Mouse (Mus musculus) limb, embryonic 11.5 days (tissue): ENCODE results near the gene Ly6g5c. TPM values are rescaled to one million over a fixed set of nuclear protein-coding genes. Genes with fewer than 3 reads are reported as not detected.

Source experiments
- ATAC-seq: fragments of 200-750 bp; cut with Nextera tagmentation; 2 replicates; pipeline ENCODE4 v1.8.0; 2017; ENCODE audit warnings: low read depth; ENCODE audit not compliant: insufficient number of reproducible peaks, low FRiP score, low TSS enrichment
- DNase-seq: peaks from one replicate; pipeline ENCODE4 v3.0.0-alpha.2; 2015; ENCODE audit warnings: low spot score
- H3K27ac ChIP-seq: fragments of 300-500 bp; sonication (generic); replicated peaks from 2 replicates; pipeline ENCODE4 v1.5.1; 2014; ENCODE audit warnings: low read depth, mild to moderate bottlenecking, low read length
- H3K27me3 ChIP-seq: fragments of 300-500 bp; sonication (generic); 2 replicates; pipeline ENCODE4 v1.6.1; 2014; ENCODE audit warnings: mild to moderate bottlenecking, low read length, mixed read lengths; ENCODE audit not compliant: control insufficient read depth, insufficient read depth
- H3K36me3 ChIP-seq: fragments of 300-500 bp; sonication (generic); 2 replicates; pipeline ENCODE4 v1.6.1; 2014; ENCODE audit warnings: mild to moderate bottlenecking, low read length, moderate library complexity, mixed read lengths; ENCODE audit not compliant: control insufficient read depth, insufficient read depth
- H3K4me1 ChIP-seq: fragments of 300-500 bp; sonication (generic); 2 replicates; pipeline ENCODE4 v1.6.1; 2014; ENCODE audit warnings: low read length, mixed read lengths; ENCODE audit not compliant: control insufficient read depth, insufficient read depth
- H3K4me2 ChIP-seq: fragments of 300-500 bp; sonication (generic); 2 replicates; pipeline ENCODE4 v1.6.1; 2014; ENCODE audit warnings: low read depth, mild to moderate bottlenecking, moderate library complexity; ENCODE audit not compliant: severe bottlenecking
- H3K4me3 ChIP-seq: fragments of 300-500 bp; sonication (generic); 2 replicates; pipeline ENCODE4 v1.5.1; 2014; ENCODE audit warnings: low read depth, low read length
- H3K9ac ChIP-seq: fragments of 300-500 bp; sonication (generic); 2 replicates; pipeline ENCODE4 v1.6.1; 2014; ENCODE audit warnings: mild to moderate bottlenecking, low read length
- H3K9me3 ChIP-seq: fragments of 300-500 bp; sonication (generic); 2 replicates; pipeline ENCODE4 v1.6.1; 2016; ENCODE audit warnings: low read length; ENCODE audit not compliant: control insufficient read depth
- WGBS: fragments of 180-500 bp; shearing (Covaris S2); extraction: QIAGEN DNeasy Blood & Tissue Kit; methylation state at CpG from one replicate; pipeline ENCODE4 v1.1.7; 2014; 5-methylcytosine and 5-hydroxymethylcytosine counted together
- polyA plus RNA-seq: library from polyadenylated mRNA; unstranded; fragments of >200 nt; fragmentation: Nextera tagmentation; extraction: Ambion mirVana; gene quantifications from 2 replicates; pipeline ENCODE4 v1.2.1, GENCODE M21; 2014

The Ly6g5c gene
- polyA plus RNA-seq, 1 experiment from 2014 or later = not detected

DNA sequence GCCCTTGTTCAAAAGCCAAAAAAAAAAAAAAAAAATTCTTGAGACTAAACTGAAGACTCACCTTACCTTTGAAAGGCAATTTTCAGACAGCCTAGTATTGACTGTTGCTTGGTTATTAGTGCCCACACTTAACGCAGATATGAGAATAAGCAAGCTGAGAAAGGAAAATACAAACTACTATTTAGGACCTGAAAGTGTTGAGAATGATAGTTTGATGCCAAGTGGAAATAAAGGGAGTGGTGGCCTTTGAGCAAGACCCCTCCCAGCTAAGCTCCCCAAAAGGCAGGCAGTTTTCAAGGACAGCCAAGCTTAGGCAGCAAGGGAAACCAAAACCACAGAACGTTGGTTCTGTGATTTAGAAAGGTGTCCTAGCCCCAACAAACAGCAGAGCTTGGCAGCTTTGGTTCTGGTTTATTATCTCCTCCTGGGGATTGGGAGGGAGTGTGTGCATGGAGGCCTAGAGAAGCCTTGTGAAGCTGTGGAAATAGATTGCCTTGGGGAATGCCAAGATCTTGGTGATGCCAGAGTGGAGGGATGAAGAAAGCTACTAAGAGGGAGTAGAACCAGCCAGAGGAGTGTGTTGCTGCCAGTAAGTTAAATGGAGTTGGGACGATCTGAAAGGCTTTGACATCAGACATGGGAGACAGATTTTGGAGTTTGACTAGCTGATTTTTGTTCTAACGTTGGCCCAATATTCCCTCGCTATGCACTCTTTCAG is 40.0 kb downstream of the Ly6g5c start:
- H3K4me1 ChIP-seq = no peaks in the 10 kb centered on the region
- H3K27me3 ChIP-seq = no peaks in the 10 kb centered on the region
- ATAC-seq (no peak), DNase-seq (no peak)
- no peaks in the 10 kb centered on the region; the same call in 1 of the 2 replicates for H3K9me3 ChIP-seq
- H3K4me2 ChIP-seq = no peak overlapping the region
- H3K9ac ChIP-seq = no peak overlapping the region
- H3K4me3 ChIP-seq = no peak overlapping the region
- no peak overlapping the region for H3K27ac ChIP-seq
- peaks cover 64% of the 10 kb centered on the region for H3K36me3 ChIP-seq
- 75% methylated on average over 5 of the region's 5 CpGs for WGBS

- H3K27me3 ChIP-seq = no peaks in the 10 kb centered on the region
- H3K4me1 ChIP-seq = no peaks in the 10 kb centered on the region
- H3K9ac ChIP-seq = no peak overlapping the region
- no peak overlapping the region for H3K4me3 ChIP-seq
- H3K4me2 ChIP-seq = no peak overlapping the region
- no peak overlapping the region for H3K27ac ChIP-seq
- WGBS = 94% methylated on average over 4 of the region's 4 CpGs
- peaks cover 70% of the 10 kb centered on the region for H3K36me3 ChIP-seq
- DNase-seq (no peak), ATAC-seq (no peak)
- H3K9me3 ChIP-seq = no peaks in the 10 kb centered on the region
These were observed 44.0 kb downstream of the Ly6g5c start for GRCm38 (mm10) chr17:35152121-35152520.

GRCm38 (mm10) chr17:35153077-35153476 is 45.0 kb downstream of the Ly6g5c start:
- H3K27me3 ChIP-seq = no peaks in the 10 kb centered on the region
- H3K27ac ChIP-seq = no peak overlapping the region
- DNase-seq (no peak), ATAC-seq (no peak)
- H3K9ac ChIP-seq = no peak overlapping the region
- no peaks in the 10 kb centered on the region for H3K9me3 ChIP-seq
- peaks cover 77% of the 10 kb centered on the region for H3K36me3 ChIP-seq
- H3K4me2 ChIP-seq = no peak overlapping the region
- H3K4me1 ChIP-seq = no peaks in the 10 kb centered on the region
- WGBS = 93% methylated on average over 9 of the region's 9 CpGs
- H3K4me3 ChIP-seq = no peak overlapping the region

DNA sequence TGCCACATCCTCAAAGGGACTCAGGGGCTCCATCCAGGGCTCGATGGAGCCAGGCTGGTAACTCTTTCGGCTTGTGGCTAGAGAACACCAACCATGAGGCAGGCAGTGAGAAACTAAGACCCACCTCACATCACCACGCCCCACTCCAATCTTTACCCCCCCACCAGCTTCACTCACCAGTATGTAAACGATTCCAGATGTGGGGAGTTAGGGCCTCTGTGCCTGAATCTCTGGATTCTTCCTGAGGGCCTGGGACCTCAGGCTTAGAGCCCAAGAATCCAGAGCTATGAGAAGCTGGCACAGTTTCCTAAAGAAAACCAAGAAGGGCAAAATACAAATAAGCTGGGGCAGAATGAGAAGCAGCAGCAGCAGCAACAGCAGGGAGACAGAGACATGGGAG is 45.9 kb downstream of the Ly6g5c start:
- WGBS = 74% methylated on average over 4 of the region's 4 CpGs
- ATAC-seq = no peak
- Histone ChIP-seq H3K4me1 (no peaks in the 10 kb centered on the region), H3K4me2 (no peak overlapping the region), H3K36me3 (peaks cover 85% of the 10 kb centered on the region), H3K27ac (no peak overlapping the region), H3K27me3 (no peaks in the 10 kb centered on the region), H3K4me3 (no peak overlapping the region), H3K9me3 (no peaks in the 10 kb centered on the region), H3K9ac (no peak overlapping the region)
- no peak for DNase-seq

DNA sequence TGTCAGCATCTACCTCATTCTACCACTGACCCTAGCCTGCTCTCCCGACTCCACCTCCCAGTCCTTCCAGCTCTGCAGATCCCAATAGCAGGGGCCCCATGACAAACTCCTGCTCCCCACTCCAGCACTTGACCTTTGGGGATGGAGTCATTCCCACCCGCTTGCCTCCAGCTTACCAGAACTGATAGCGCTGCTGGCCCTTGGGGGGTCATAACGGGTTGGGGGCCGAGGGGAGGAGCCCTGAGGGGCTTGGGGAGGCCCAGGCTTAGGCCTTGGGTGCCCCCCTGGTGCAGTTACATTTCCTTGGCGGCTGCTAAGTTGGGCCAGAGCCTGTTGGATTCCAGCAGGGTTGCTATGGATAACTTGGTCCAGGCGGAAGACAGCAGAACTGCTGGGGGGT is 46.5 kb downstream of the Ly6g5c start:
- no peak overlapping the region for H3K4me3 ChIP-seq

GRCm38 (mm10) chr17:35155451-35155850 is 47.4 kb downstream of the Ly6g5c start:
- 92% methylated on average over 12 of the region's 12 CpGs for WGBS
- no peak overlapping the region for H3K4me2 ChIP-seq
- DNase-seq = no peak
- no peaks in the 10 kb centered on the region for H3K9me3 ChIP-seq
- H3K4me3 ChIP-seq = no peak overlapping the region
- peaks cover 86% of the 10 kb centered on the region for H3K36me3 ChIP-seq
- no peaks in the 10 kb centered on the region for H3K27me3 ChIP-seq
- no peak for ATAC-seq
- no peaks in the 10 kb centered on the region for H3K4me1 ChIP-seq
- H3K27ac ChIP-seq = no peak overlapping the region
- no peak overlapping the region for H3K9ac ChIP-seq

More for the DNA sequence above, 46.5 kb downstream of the Ly6g5c start:
- DNase-seq (no peak), ATAC-seq (no peak)
- WGBS = 90% methylated on average over 7 of the region's 7 CpGs
- Histone ChIP-seq H3K4me2 (no peak overlapping the region), H3K27ac (no peak overlapping the region), H3K27me3 (no peaks in the 10 kb centered on the region), H3K9me3 (no peaks in the 10 kb centered on the region), H3K9ac (no peak overlapping the region), H3K4me1 (no peaks in the 10 kb centered on the region), H3K36me3 (peaks cover 87% of the 10 kb centered on the region)

DNA sequence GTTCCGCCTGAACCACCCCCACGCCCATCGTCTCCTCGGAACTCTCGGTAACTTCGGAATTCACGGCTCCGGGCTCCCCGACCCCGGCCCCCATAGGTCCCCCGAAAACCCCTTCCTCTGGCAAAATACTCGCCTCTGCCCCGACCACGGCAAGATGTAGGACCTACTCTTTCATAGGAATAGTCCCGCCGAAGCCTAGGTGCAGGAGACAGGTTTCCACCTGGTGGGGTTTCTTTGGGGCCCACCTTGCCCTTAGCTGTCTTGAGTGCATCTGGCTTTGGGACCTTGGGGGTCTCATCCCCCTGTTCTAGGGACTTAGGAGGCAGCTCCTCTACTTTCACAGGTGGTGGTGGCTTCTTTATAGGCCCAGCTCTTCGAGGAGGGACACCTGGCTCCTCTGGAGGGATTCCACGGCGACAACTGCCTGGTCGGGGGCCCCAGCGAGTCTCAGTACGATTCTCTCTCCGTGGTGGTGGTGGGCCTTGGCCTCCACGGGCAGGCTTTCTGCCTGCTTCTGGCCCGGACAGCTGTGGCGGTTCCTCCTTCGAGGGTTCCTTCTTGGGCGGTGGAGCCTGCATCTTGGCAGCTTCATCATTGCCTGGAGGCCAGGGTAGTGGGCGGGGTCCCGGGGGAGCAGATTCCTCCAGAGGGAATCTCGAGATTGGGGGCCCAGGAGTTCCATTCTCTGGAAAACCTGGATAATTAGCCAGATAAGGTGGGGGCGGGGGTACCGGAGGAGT is 48.6 kb downstream of the Ly6g5c start:
- Histone ChIP-seq H3K4me3 (no peak overlapping the region), H3K9ac (no peak overlapping the region), H3K4me1 (no peaks in the 10 kb centered on the region), H3K36me3 (peaks cover 91% of the 10 kb centered on the region), H3K4me2 (no peak overlapping the region), H3K27ac (no peak overlapping the region), H3K27me3 (no peaks in the 10 kb centered on the region), H3K9me3 (no peaks in the 10 kb centered on the region)
- WGBS = 92% methylated on average over 33 of the region's 33 CpGs
- DNase-seq = no peak
- ATAC-seq = no peak

GRCm38 (mm10) chr17:35157254-35157653 is 49.2 kb downstream of the Ly6g5c start:
- no peak overlapping the region for H3K4me3 ChIP-seq
- peaks cover 95% of the 10 kb centered on the region for H3K36me3 ChIP-seq
- no peaks in the 10 kb centered on the region for H3K9me3 ChIP-seq
- DNase-seq (no peak), ATAC-seq (no peak)
- H3K27ac ChIP-seq = no peak overlapping the region
- H3K9ac ChIP-seq = no peak overlapping the region
- no peaks in the 10 kb centered on the region for H3K27me3 ChIP-seq
- no peak overlapping the region for H3K4me2 ChIP-seq
- peaks cover 3% of the 10 kb centered on the region; the same call in 1 of the 2 replicates for H3K4me1 ChIP-seq
- WGBS = 91% methylated on average over 8 of the region's 8 CpGs
